Mouse (Mus musculus): Measurements from ENCODE around the gene Git2. TPM values are rescaled to one million over a fixed set of nuclear protein-coding genes. Genes with fewer than 3 reads are reported as not detected.

Git2 gene
- polyA plus RNA-seq, 1 experiment, result 42.0 TPM

GRCm38 (mm10) chr5:114801841-114802240 lies 26.5 kb upstream of the Git2 start:
- Histone ChIP-seq H3K9me3 (replicated peaks; ENCODE audit: control insufficient read depth, insufficient read depth, low read length, poor library complexity, severe bottlenecking) (peaks cover 27% of the 10 kb centered on the region), H3K27me3 (ENCODE audit: control insufficient read depth, insufficient read depth, low read length, poor library complexity, severe bottlenecking) (no peaks in the 10 kb centered on the region), H3K9ac (ENCODE audit: low read depth, poor library complexity, severe bottlenecking) (no peak overlapping the region), H3K27ac (ENCODE audit: insufficient read depth, low read length) (peak overlapping the region; percentile 88), H3K36me3 (ENCODE audit: control insufficient read depth, insufficient read depth, low read length, poor library complexity, severe bottlenecking) (peaks cover 17% of the 10 kb centered on the region), H3K4me3 (ENCODE audit: low read depth, low read length) (no peak overlapping the region), H3K4me1 (ENCODE audit: control insufficient read depth, insufficient read depth, low read length) (peaks cover 3% of the 10 kb centered on the region)
- TF ChIP-seq CTCF (IDR thresholded peaks at IDR 0.05; ENCODE audit: low read depth, low read length) (no peak), EP300 (IDR thresholded peaks at IDR 0.05; ENCODE audit: insufficient read depth, low read depth, low read length) (no peak; the same call in 1 of the 2 replicates), POLR2A (IDR thresholded peaks at IDR 0.05; ENCODE audit: insufficient read depth, low read length) (no peak)

GRCm38 (mm10) chr5:114801049-114801448 lies 25.7 kb upstream of the Git2 start:
- Histone ChIP-seq H3K27me3 (ENCODE audit: control insufficient read depth, insufficient read depth, low read length, poor library complexity, severe bottlenecking) (no peaks in the 10 kb centered on the region), H3K27ac (ENCODE audit: insufficient read depth, low read length) (peak overlapping the region; percentile 92), H3K9me3 (replicated peaks; ENCODE audit: control insufficient read depth, insufficient read depth, low read length, poor library complexity, severe bottlenecking) (peaks cover 27% of the 10 kb centered on the region), H3K9ac (ENCODE audit: low read depth, poor library complexity, severe bottlenecking) (0 out of 2 replicates have a peak overlapping the region, but pooled peaks have one; percentile 29), H3K4me3 (ENCODE audit: low read depth, low read length) (no peak overlapping the region; the same call in 1 of the 2 replicates), H3K36me3 (ENCODE audit: control insufficient read depth, insufficient read depth, low read length, poor library complexity, severe bottlenecking) (peaks cover 17% of the 10 kb centered on the region), H3K4me1 (ENCODE audit: control insufficient read depth, insufficient read depth, low read length) (peaks cover 5% of the 10 kb centered on the region)
- TF ChIP-seq CTCF (IDR thresholded peaks at IDR 0.05; ENCODE audit: low read depth, low read length), result no peak
- TF ChIP-seq EP300 (IDR thresholded peaks at IDR 0.05; ENCODE audit: insufficient read depth, low read depth, low read length), result no peak
- TF ChIP-seq POLR2A (IDR thresholded peaks at IDR 0.05; ENCODE audit: insufficient read depth, low read length), result no peak

GRCm38 (mm10) chr5:114799848-114800247 lies 24.5 kb upstream of the Git2 start:
- H3K4me3 ChIP-seq (ENCODE audit: low read depth, low read length), result no peak overlapping the region
- H3K4me1 ChIP-seq (ENCODE audit: control insufficient read depth, insufficient read depth, low read length), result peaks cover 10% of the 10 kb centered on the region
- TF ChIP-seq POLR2A (IDR thresholded peaks at IDR 0.05; ENCODE audit: insufficient read depth, low read length) (no peak), CTCF (IDR thresholded peaks at IDR 0.05; ENCODE audit: low read depth, low read length) (no peak), EP300 (IDR thresholded peaks at IDR 0.05; ENCODE audit: insufficient read depth, low read depth, low read length) (no peak)
- H3K27ac ChIP-seq (ENCODE audit: insufficient read depth, low read length), result no peak overlapping the region
- no peak overlapping the region for H3K9ac ChIP-seq (ENCODE audit: low read depth, poor library complexity, severe bottlenecking)
- peaks cover 17% of the 10 kb centered on the region for H3K36me3 ChIP-seq (ENCODE audit: control insufficient read depth, insufficient read depth, low read length, poor library complexity, severe bottlenecking)
- no peaks in the 10 kb centered on the region for H3K27me3 ChIP-seq (ENCODE audit: control insufficient read depth, insufficient read depth, low read length, poor library complexity, severe bottlenecking)
- peaks cover 25% of the 10 kb centered on the region for H3K9me3 ChIP-seq (replicated peaks; ENCODE audit: control insufficient read depth, insufficient read depth, low read length, poor library complexity, severe bottlenecking)

GRCm38 (mm10) chr5:114797253-114797652 lies 21.9 kb upstream of the Git2 start:
- no peak for TF ChIP-seq CTCF (IDR thresholded peaks at IDR 0.05; ENCODE audit: low read depth, low read length)
- Histone ChIP-seq H3K4me3 (ENCODE audit: low read depth, low read length) (no peak overlapping the region), H3K4me1 (ENCODE audit: control insufficient read depth, insufficient read depth, low read length) (peaks cover 9% of the 10 kb centered on the region), H3K9ac (ENCODE audit: low read depth, poor library complexity, severe bottlenecking) (no peak overlapping the region), H3K36me3 (ENCODE audit: control insufficient read depth, insufficient read depth, low read length, poor library complexity, severe bottlenecking) (no peaks in the 10 kb centered on the region; the same call in 1 of the 2 replicates), H3K9me3 (replicated peaks; ENCODE audit: control insufficient read depth, insufficient read depth, low read length, poor library complexity, severe bottlenecking) (peaks cover under 1% of the 10 kb centered on the region; the same call in 1 of the 2 replicates), H3K27ac (ENCODE audit: insufficient read depth, low read length) (no peak overlapping the region), H3K27me3 (ENCODE audit: control insufficient read depth, insufficient read depth, low read length, poor library complexity, severe bottlenecking) (no peaks in the 10 kb centered on the region)

- no peaks in the 10 kb centered on the region for H3K9me3 ChIP-seq (replicated peaks; ENCODE audit: control insufficient read depth, insufficient read depth, low read length, poor library complexity, severe bottlenecking)
- peak overlapping the region; percentile 58 for H3K4me3 ChIP-seq (ENCODE audit: low read depth, low read length)
- peaks cover 9% of the 10 kb centered on the region for H3K4me1 ChIP-seq (ENCODE audit: control insufficient read depth, insufficient read depth, low read length)
- no peak overlapping the region for H3K9ac ChIP-seq (ENCODE audit: low read depth, poor library complexity, severe bottlenecking)
- H3K36me3 ChIP-seq (ENCODE audit: control insufficient read depth, insufficient read depth, low read length, poor library complexity, severe bottlenecking), result peaks cover 3% of the 10 kb centered on the region
- H3K27me3 ChIP-seq (ENCODE audit: control insufficient read depth, insufficient read depth, low read length, poor library complexity, severe bottlenecking), result no peaks in the 10 kb centered on the region
- H3K27ac ChIP-seq (ENCODE audit: insufficient read depth, low read length), result no peak overlapping the region
- TF ChIP-seq POLR2A (IDR thresholded peaks at IDR 0.05; ENCODE audit: insufficient read depth, low read length), result no peak
- TF ChIP-seq EP300 (IDR thresholded peaks at IDR 0.05; ENCODE audit: insufficient read depth, low read depth, low read length), result no peak
- TF ChIP-seq CTCF (IDR thresholded peaks at IDR 0.05; ENCODE audit: low read depth, low read length), result no peak
Observed at GRCm38 (mm10) chr5:114796299-114797012, 21.1 kb upstream of the Git2 start.

- Histone ChIP-seq H3K9me3 (replicated peaks; ENCODE audit: control insufficient read depth, insufficient read depth, low read length, poor library complexity, severe bottlenecking) (no peaks in the 10 kb centered on the region), H3K36me3 (ENCODE audit: control insufficient read depth, insufficient read depth, low read length, poor library complexity, severe bottlenecking) (peaks cover 3% of the 10 kb centered on the region), H3K27ac (ENCODE audit: insufficient read depth, low read length) (no peak overlapping the region), H3K9ac (ENCODE audit: low read depth, poor library complexity, severe bottlenecking) (no peak overlapping the region), H3K4me1 (ENCODE audit: control insufficient read depth, insufficient read depth, low read length) (peaks cover 9% of the 10 kb centered on the region), H3K27me3 (ENCODE audit: control insufficient read depth, insufficient read depth, low read length, poor library complexity, severe bottlenecking) (no peaks in the 10 kb centered on the region), H3K4me3 (ENCODE audit: low read depth, low read length) (no peak overlapping the region)
- TF ChIP-seq CTCF (IDR thresholded peaks at IDR 0.05; ENCODE audit: low read depth, low read length) (no peak), EP300 (IDR thresholded peaks at IDR 0.05; ENCODE audit: insufficient read depth, low read depth, low read length) (no peak), POLR2A (IDR thresholded peaks at IDR 0.05; ENCODE audit: insufficient read depth, low read length) (no peak)
Observed at GRCm38 (mm10) chr5:114795653-114796052, 20.3 kb upstream of the Git2 start.

All from ES-Bruce4 (cell line).